Mouse (Mus musculus): ENCODE results near the gene Mrtfa.

The Mrtfa gene

GRCm38 (mm10) chr15:81068641-81069381 is 121.7 kb downstream of the Mrtfa start:
- DNase-seq (ENCODE audit: low read depth in 1 of 2, low spot score in 2 of 2) = no peak

DNA sequence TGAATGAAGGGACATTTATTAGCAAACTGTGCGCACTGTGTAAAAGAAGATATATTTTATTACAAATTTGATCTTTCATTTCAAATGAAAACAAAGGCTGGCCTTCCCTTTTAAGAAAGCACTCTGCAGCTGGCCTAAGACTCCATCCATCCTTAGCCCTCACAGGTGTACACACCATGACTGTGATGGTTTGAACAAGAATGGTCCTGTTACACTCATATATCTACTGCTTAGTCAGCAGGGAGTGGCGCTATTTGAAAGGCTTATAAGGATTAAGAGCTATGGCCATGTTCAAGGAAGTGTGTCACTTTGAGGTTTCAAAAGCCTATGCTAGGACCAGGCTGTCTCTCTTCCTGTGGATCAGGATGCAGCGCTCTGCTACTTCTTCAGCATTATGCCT is 122.8 kb downstream of the Mrtfa start:
- DNase-seq (ENCODE audit: low read depth in 1 of 2, low spot score in 2 of 2) = no peak

DNA sequence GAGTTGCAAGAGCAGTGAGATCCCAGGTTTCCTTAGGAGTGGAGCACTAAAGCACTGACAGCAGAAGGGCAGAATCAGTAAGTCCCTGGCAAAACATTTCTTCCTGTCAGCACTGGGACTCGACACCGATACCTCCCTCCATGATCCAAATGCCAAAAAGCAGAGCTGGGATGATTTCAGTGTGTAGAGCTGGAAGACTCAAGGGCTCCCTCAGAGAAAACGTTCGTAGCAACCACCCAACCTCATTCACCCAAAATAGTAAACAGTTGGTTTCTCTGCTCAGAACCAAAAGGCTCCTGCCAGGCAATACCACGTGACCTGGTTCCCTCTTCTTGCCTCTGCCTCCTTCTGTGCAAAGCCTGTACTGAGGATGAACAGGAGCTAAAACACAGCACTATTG is 123.6 kb downstream of the Mrtfa start:
- no peak for DNase-seq (ENCODE audit: low read depth in 1 of 2, low spot score in 2 of 2)

GRCm38 (mm10) chr15:81064661-81065060 is 125.9 kb downstream of the Mrtfa start:
- DNase-seq (ENCODE audit: low read depth in 1 of 2, low spot score in 2 of 2) = no peak

- DNase-seq (ENCODE audit: low read depth in 1 of 2, low spot score in 2 of 2) = no peak
Observed at GRCm38 (mm10) chr15:81064143-81064542, 126.4 kb downstream of the Mrtfa start.

DNA sequence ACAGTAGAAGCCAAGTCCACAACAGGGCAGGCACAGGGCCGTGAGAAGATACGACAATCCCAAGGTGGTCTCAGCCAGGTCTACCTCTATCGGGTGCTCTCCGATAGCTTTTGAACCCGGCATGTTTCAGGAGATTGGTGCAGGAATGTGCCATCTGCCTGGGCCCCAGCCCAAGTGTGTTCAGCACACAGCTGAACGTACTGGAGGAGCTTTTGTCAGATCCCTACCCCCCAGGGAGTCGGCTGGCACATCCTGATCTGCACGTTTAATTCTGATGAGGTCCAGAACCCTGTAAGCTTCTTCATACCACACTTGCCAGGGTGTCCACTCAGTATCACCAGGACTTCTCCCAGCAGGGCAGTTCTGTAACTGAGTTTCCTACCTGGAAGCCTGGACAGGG is 127.9 kb downstream of the Mrtfa start:
- no peak for DNase-seq (ENCODE audit: low read depth in 1 of 2, low spot score in 2 of 2)

DNA sequence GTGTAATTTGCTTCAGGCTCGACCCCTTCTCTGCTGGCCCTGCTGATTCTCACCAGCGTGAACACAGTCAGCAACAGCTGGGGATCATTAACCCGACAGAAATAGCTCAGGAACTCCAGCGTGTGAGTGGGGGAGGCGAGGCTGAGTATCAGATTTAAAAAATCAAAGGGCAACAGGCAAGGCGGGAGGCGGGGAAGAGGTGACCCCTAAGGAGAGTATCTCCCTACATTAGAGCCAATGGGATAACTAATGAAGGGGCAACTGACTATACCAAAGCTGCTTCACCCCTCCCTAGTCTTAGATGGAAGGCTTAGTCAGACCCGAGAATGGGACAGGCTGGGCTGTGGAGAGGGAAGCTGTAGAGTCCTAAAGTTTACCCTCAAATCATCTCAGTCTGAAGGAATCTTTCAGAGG is 128.4 kb downstream of the Mrtfa start:
- no peak for DNase-seq (ENCODE audit: low read depth in 1 of 2, low spot score in 2 of 2)

DNA sequence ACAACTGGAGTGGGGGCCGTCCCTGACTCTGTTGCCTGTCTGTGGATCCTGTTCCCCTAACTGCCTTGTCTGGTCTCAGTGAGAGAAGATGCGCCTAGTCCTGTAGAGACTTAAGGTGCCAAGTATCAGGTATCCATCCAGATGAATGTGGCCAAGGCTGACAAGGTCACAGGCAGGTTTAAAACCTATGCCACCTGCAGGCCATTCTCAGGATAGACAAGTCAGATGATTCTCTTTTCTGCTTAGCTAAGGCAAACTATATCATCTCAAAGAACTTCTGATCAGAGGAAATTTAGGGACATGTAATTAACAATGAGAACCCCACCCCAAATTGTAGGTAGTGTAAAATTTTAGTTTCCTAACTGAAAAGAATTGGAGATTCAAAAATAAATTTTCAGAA is 129.6 kb downstream of the Mrtfa start:
- DNase-seq (ENCODE audit: low read depth in 1 of 2, low spot score in 2 of 2) = no peak

GRCm38 (mm10) chr15:81057736-81058135 is 132.8 kb downstream of the Mrtfa start:
- DNase-seq (ENCODE audit: low read depth in 1 of 2, low spot score in 2 of 2) = no peak

DNA sequence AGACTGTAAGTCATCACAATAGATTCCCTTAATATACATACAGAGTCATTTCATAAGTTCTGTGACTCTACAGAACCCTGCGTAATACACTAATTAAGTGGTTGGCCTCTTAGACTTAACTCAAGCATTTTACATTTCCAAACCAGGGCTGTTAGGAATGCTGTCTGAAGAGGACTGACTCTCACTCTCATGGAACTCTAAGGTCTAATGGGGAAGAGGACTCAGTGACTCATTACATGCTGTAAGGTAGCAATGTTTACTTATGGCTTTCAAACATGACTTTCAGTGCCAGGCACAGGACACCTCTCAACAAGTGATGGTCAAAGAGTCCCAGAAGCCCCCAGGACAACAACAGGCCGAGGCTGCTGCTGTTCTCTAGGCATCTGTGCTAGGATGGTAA is 135.1 kb downstream of the Mrtfa start:
- no peak for DNase-seq (ENCODE audit: low read depth in 1 of 2, low spot score in 2 of 2)

DNA sequence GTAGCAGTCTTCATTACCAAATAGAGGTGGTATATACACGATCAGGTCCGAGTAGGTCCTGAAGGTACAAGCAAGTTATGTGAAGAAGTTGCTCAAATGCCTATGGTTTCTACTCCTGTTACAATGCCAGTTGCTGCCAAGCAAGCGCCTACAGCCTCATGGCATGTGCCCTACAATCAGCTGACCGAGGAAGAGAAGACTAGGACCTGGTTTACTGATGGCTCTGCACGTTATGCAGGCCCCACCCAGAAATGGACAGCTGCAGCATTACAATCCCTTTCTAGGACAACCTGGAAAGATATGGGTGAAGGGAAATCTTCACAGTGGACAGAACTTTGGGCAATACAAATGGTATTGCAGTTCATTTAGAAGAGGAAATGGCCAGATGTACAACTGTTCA is 138.1 kb downstream of the Mrtfa start:
- DNase-seq (ENCODE audit: low read depth in 1 of 2, low spot score in 2 of 2) = no peak

DNA sequence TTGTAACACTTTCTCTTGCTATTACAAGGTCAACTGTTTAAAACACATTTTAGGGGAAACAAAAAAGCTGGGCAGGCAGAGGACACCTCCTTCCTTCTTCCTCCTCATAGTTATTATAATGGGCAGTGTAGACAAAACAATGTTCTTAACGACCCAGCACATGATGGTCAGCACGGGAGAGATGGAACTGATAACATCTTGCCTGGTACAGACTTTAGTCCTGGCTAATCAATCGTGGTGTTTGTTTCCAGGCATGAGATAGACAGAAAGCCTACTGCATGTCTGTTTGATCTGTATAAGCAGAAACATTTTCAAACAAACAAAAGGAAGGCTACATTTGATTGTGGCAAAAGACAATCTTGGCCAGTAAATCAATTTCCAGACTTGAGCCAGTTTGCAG is 140.1 kb downstream of the Mrtfa start:
- no peak for DNase-seq (ENCODE audit: low read depth in 1 of 2, low spot score in 2 of 2)

DNA sequence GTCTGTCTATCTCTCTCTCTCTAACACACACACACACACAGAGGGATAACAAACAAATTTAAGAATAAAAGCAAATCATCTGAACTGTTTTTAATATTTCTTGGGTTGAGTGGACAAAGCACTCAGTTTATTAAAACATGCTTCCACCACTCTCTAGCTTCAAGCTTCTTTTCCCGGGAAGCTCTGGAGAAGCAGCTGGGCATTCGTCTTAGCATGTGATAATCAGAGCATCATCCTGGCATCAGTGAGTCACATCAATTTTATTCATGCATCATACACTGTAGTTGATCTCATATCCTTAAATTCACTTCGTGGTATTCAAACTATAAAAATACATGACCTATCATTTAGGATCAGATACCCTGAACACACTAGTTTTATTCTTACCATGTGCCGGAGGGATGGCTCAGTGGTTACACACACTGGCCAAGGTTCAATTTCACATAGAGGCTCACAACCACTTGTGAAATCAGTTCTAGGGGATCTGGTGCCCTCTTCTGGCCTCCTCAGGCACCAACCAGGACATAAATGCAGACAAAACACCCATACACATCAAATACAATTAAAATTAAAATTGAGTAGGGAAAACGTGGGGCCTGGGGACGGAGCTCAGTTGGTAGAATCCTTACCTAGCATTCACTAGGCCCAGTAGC is 141.0 kb downstream of the Mrtfa start:
- no peak for DNase-seq (ENCODE audit: low read depth in 1 of 2, low spot score in 2 of 2)

- DNase-seq (ENCODE audit: low read depth in 1 of 2, low spot score in 2 of 2) = no peak
Observed at GRCm38 (mm10) chr15:81047497-81047896, 143.1 kb downstream of the Mrtfa start.

GRCm38 (mm10) chr15:81046061-81046460 is 144.5 kb downstream of the Mrtfa start:
- DNase-seq (ENCODE audit: low read depth in 1 of 2, low spot score in 2 of 2) = no peak

GRCm38 (mm10) chr15:81045336-81045735 is 145.2 kb downstream of the Mrtfa start:
- DNase-seq (ENCODE audit: low read depth in 1 of 2, low spot score in 2 of 2) = peak; percentile 30 to 56

GRCm38 (mm10) chr15:81044446-81044845 is 146.1 kb downstream of the Mrtfa start:
- DNase-seq (ENCODE audit: low read depth in 1 of 2, low spot score in 2 of 2) = peak; percentile 43 to 48

- DNase-seq (ENCODE audit: low read depth in 1 of 2, low spot score in 2 of 2) = no peak
Observed at GRCm38 (mm10) chr15:81042276-81042931, 148.2 kb downstream of the Mrtfa start.

DNA sequence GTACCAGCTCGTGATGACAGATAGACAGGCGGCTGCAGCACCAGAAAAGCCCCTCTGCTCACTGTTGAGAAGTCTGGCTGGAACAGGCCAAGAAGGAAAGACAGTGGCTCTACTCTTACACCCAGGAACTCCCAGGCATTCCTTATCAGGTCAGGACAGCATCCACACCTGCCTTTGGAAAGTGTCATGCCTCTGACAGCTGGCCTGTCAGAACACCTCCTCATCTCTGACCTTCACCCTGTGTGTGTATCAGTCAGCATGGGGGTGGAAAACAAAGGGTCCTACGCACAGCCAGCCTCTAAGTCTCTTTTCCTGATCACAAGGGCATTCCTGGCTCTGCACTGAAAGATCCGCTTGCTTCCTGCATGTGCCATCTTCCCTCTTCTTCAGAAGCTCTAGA is 148.8 kb downstream of the Mrtfa start:
- DNase-seq (ENCODE audit: low read depth in 1 of 2, low spot score in 2 of 2) = no peak

- DNase-seq (ENCODE audit: low read depth in 1 of 2, low spot score in 2 of 2) = no peak
Observed at GRCm38 (mm10) chr15:81038419-81038818, 152.1 kb downstream of the Mrtfa start.

- no peak for DNase-seq (ENCODE audit: low read depth in 1 of 2, low spot score in 2 of 2)
Observed at GRCm38 (mm10) chr15:81035417-81036162, 155.0 kb downstream of the Mrtfa start.

DNA sequence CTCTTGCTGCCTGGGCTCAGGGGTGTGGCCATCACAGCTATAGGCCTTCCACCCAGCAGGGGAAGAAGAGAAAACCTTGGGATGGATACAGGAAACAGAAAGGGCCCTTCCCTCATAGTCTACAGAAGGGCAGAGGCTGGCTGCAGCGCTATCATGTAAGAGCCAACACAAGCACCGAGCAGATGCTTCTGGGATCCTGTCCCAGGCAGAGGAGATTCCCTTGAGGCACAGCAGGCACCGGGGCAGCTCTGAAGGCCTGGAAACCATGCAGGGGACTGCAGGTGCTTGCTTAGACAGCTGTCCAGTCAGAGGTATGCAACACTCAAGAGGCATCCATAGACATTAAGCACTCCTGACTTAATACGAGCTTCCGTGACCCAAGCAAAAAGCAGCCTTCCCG is 156.4 kb downstream of the Mrtfa start:
- DNase-seq (ENCODE audit: low read depth in 1 of 2, low spot score in 2 of 2) = no peak

All from monocyte, adult 2 months (primary cell).